Mouse (Mus musculus) embryonic fibroblast, embryonic 13.5 days (primary cell): ENCODE data around the gene Fam151a.

ENCODE experiments used
- CTCF ChIP-seq: IDR thresholded peaks from 2 replicates; pipeline ENCODE4 v1.5.1; 2011; ENCODE audit warnings: mild to moderate bottlenecking, control low read depth, low read length, moderate library complexity, borderline replicate concordance; ENCODE audit not compliant: insufficient read depth
- POLR2A ChIP-seq: IDR thresholded peaks from 2 replicates; pipeline ENCODE4 v1.6.1; 2011; ENCODE audit warnings: low read depth, mild to moderate bottlenecking, control low read depth, low read length, moderate library complexity

DNA sequence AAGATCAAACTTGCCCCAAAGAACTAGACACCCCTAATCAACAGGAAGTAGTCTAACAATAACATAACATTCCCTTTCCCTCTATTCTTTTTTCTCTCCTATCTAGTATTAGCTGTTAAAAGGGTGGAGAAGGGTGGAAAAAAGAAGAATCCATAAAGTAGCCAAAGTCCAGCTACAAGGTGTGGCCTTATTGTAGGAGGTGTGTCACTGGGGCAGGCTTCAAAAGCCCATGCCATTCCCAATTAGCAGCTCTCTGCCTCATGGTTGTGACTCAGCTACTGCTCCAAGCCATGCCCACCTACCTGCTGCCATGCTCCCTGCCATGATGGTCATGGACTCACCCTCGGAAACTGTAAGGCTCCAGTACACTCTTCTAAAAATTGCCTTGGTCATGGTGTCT is 38.9 kb downstream of the Fam151a start:
- TF ChIP-seq CTCF: no peak
- TF ChIP-seq POLR2A: no peak
